Mouse (Mus musculus): ENCODE data around the gene Fam83c. TPM values are rescaled to one million over a fixed set of nuclear protein-coding genes. Genes with fewer than 3 reads are reported as not detected.

Fam83c gene
- polyA plus RNA-seq, 1 experiment from 2014 or later = 0.31 TPM

DNA sequence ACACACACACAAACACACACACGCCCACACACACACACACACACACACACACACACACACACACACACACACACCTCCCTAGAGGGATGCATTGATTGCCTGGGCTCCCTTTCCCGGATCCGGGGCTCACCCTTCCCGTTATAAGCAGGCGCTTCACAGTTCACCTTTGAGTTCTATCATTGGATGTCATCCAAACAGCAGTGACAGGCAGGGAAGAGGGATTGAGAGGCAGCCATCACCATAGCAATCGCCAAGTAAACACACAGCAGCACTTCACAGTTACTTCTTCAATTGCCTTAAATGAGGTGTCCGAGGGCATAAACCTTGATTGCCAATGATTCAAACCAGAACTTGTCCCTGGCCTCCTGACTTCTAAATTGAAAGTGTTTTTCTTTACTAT is 55.6 kb downstream of the Fam83c start:
- Histone ChIP-seq H3K4me2 (replicated peaks; ENCODE audit: low read depth) (no peak overlapping the region), H3K27me3 (replicated peaks; ENCODE audit: control insufficient read depth, insufficient read depth, low read length) (peaks cover 23% of the 10 kb centered on the region), H3K36me3 (ENCODE audit: control insufficient read depth, insufficient read depth) (no peaks in the 10 kb centered on the region), H3K4me3 (ENCODE audit: low read depth, low read length) (no peak overlapping the region), H3K9me3 (ENCODE audit: control insufficient read depth) (no peaks in the 10 kb centered on the region), H3K9ac (ENCODE audit: low read depth, low read length) (no peak overlapping the region), H3K4me1 (replicated peaks; ENCODE audit: control insufficient read depth, insufficient read depth, low read length) (no peaks in the 10 kb centered on the region), H3K27ac (ENCODE audit: low read depth, low read length) (no peak overlapping the region)
- no peak for ATAC-seq
- TF ChIP-seq CTCF (IDR thresholded peaks at IDR 0.05; ENCODE audit: low read depth) = no peak
- WGBS = 31% methylated on average over 7 of the region's 7 CpGs

DNA sequence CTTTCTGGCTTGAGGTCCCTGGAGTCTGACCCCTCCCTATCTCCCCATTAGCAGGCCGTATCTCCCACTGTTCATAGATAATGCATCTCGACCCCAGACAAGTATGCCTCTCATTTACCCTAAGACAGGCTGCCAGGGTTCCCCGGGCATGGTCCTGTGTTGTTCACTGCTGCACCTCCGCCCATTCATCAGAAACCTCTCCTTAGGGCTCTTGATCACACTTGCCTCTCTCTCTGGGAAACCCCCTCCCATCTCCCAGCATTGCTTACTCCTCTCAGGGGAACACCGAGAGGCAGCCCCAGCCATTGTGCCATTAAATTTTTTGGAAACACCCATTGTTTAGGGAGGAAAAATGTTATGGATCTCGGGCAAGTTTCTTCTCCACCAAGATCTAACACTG is 56.6 kb downstream of the Fam83c start:
- no peak for TF ChIP-seq CTCF (IDR thresholded peaks at IDR 0.05; ENCODE audit: low read depth)
- no peaks in the 10 kb centered on the region for H3K4me1 ChIP-seq (replicated peaks; ENCODE audit: control insufficient read depth, insufficient read depth, low read length)
- H3K9ac ChIP-seq (ENCODE audit: low read depth, low read length) = no peak overlapping the region
- H3K36me3 ChIP-seq (ENCODE audit: control insufficient read depth, insufficient read depth) = no peaks in the 10 kb centered on the region
- H3K4me3 ChIP-seq (ENCODE audit: low read depth, low read length) = no peak overlapping the region
- WGBS = 71% methylated on average over 6 of the region's 6 CpGs
- H3K9me3 ChIP-seq (ENCODE audit: control insufficient read depth) = no peaks in the 10 kb centered on the region
- no peak overlapping the region for H3K4me2 ChIP-seq (replicated peaks; ENCODE audit: low read depth)
- H3K27me3 ChIP-seq (replicated peaks; ENCODE audit: control insufficient read depth, insufficient read depth, low read length) = peaks cover 33% of the 10 kb centered on the region
- no peak for ATAC-seq
- H3K27ac ChIP-seq (ENCODE audit: low read depth, low read length) = no peak overlapping the region

- 76% methylated on average over 4 of the region's 4 CpGs for WGBS
- no peak overlapping the region for H3K4me3 ChIP-seq (ENCODE audit: low read depth, low read length)
- no peak for ATAC-seq
- TF ChIP-seq CTCF (IDR thresholded peaks at IDR 0.05; ENCODE audit: low read depth) = no peak
- no peaks in the 10 kb centered on the region for H3K9me3 ChIP-seq (ENCODE audit: control insufficient read depth)
- H3K27me3 ChIP-seq (replicated peaks; ENCODE audit: control insufficient read depth, insufficient read depth, low read length) = peaks cover 36% of the 10 kb centered on the region
- no peak overlapping the region for H3K4me2 ChIP-seq (replicated peaks; ENCODE audit: low read depth)
- H3K27ac ChIP-seq (ENCODE audit: low read depth, low read length) = no peak overlapping the region
- no peaks in the 10 kb centered on the region for H3K36me3 ChIP-seq (ENCODE audit: control insufficient read depth, insufficient read depth)
- no peaks in the 10 kb centered on the region for H3K4me1 ChIP-seq (replicated peaks; ENCODE audit: control insufficient read depth, insufficient read depth, low read length)
- H3K9ac ChIP-seq (ENCODE audit: low read depth, low read length) = no peak overlapping the region
Measured at GRCm38 (mm10) chr2:155777688-155777985, 57.0 kb downstream of the Fam83c start.

Other genes with a start within 250 kb of the Fam83c start
- 210 and 219 TPM in 2 replicates for gene Gss, start 242.0 kb downstream of the Fam83c start, polyA plus RNA-seq (2015; fragmentation: Nextera tagmentation; extraction: Ambion mirVana)
- gene Myh7b, start 223.6 kb downstream of the Fam83c start, polyA plus RNA-seq (2015; fragmentation: Nextera tagmentation; extraction: Ambion mirVana) = 2.7 and 2.8 TPM in 2 replicates
- 64.8 and 67.5 TPM in 2 replicates for gene Trpc4ap, start 142.5 kb downstream of the Fam83c start, polyA plus RNA-seq (2015; fragmentation: Nextera tagmentation; extraction: Ambion mirVana)
- 60.0 and 61.6 TPM in 2 replicates for gene Edem2, start 105.4 kb downstream of the Fam83c start, polyA plus RNA-seq (2015; fragmentation: Nextera tagmentation; extraction: Ambion mirVana)
- not detected in 2 replicates for gene Gm17581, start 99.0 kb downstream of the Fam83c start, polyA plus RNA-seq (2015; fragmentation: Nextera tagmentation; extraction: Ambion mirVana)
- 8.0 and 8.3 TPM in 2 replicates for gene Procr, start 83.7 kb downstream of the Fam83c start, polyA plus RNA-seq (2015; fragmentation: Nextera tagmentation; extraction: Ambion mirVana)
- 0.17 and 0.22 TPM in 2 replicates for gene Mmp24, start 59.5 kb downstream of the Fam83c start, polyA plus RNA-seq (2015; fragmentation: Nextera tagmentation; extraction: Ambion mirVana)
- gene BC029722, start 15.4 kb downstream of the Fam83c start, polyA plus RNA-seq (2015; fragmentation: Nextera tagmentation; extraction: Ambion mirVana) = 40.0 and 42.3 TPM in 2 replicates
- 318 and 321 TPM in 2 replicates for gene Eif6, start 7.9 kb downstream of the Fam83c start, polyA plus RNA-seq (2015; fragmentation: Nextera tagmentation; extraction: Ambion mirVana)
- gene Uqcc1, start 95.5 kb upstream of the Fam83c start, polyA plus RNA-seq (2015; fragmentation: Nextera tagmentation; extraction: Ambion mirVana) = 39.5 and 40.4 TPM in 2 replicates
- not detected in 2 replicates for gene Gm15557, start 105.9 kb upstream of the Fam83c start, polyA plus RNA-seq (2015; fragmentation: Nextera tagmentation; extraction: Ambion mirVana)
- 0.26 and 1.0 TPM in 2 replicates for gene Gdf5, start 110.5 kb upstream of the Fam83c start, polyA plus RNA-seq (2015; fragmentation: Nextera tagmentation; extraction: Ambion mirVana)
- gene Cep250, start 121.6 kb upstream of the Fam83c start, polyA plus RNA-seq (2015; fragmentation: Nextera tagmentation; extraction: Ambion mirVana) = 4.0 and 5.9 TPM in 2 replicates
- 0.59 and 1.5 TPM in 2 replicates for gene 6430550D23Rik, start 173.1 kb upstream of the Fam83c start, polyA plus RNA-seq (2015; fragmentation: Nextera tagmentation; extraction: Ambion mirVana)
- 227 and 235 TPM in 2 replicates for gene Ergic3, start 173.2 kb upstream of the Fam83c start, polyA plus RNA-seq (2015; fragmentation: Nextera tagmentation; extraction: Ambion mirVana)
- gene Fer1l4, start 218.1 kb upstream of the Fam83c start, polyA plus RNA-seq (2015; fragmentation: Nextera tagmentation; extraction: Ambion mirVana) = 0.10 and 0.18 TPM in 2 replicates
- gene Spag4, start 230.3 kb upstream of the Fam83c start, polyA plus RNA-seq (2015; fragmentation: Nextera tagmentation; extraction: Ambion mirVana) = 0.21 and 0.69 TPM in 2 replicates